Mouse (Mus musculus) embryo, embryonic 9.5 days (tissue): ENCODE results near the gene Gm49630.
"Not testable (repeated sequence)": the region's sequence is repeated elsewhere in the genome, so short reads cannot be mapped to it uniquely, and the experiment has no call there.

Experiments
- DNase-seq: peaks from one replicate; pipeline ENCODE4 v3.0.0-alpha.2; 2017; ENCODE audit errors: extremely low spot score

The Gm49630 gene

GRCm38 (mm10) chr17:7366676-7367374 lies 5.0 kb downstream of the Gm49630 start:
- DNase-seq: not testable (repeated sequence)

- not testable (repeated sequence) for DNase-seq
Observed at GRCm38 (mm10) chr17:7366265-7366664, 5.5 kb downstream of the Gm49630 start.

- DNase-seq: not testable (repeated sequence)
Observed at GRCm38 (mm10) chr17:7365615-7366014, 6.2 kb downstream of the Gm49630 start.

- not testable (repeated sequence) for DNase-seq
Observed at GRCm38 (mm10) chr17:7360749-7361465, 10.9 kb downstream of the Gm49630 start.

GRCm38 (mm10) chr17:7359806-7360205 lies 12.0 kb downstream of the Gm49630 start:
- not testable (repeated sequence) for DNase-seq

GRCm38 (mm10) chr17:7352596-7352995 lies 19.2 kb downstream of the Gm49630 start, which contains the start of gene Ttll2:
Gene Ttll2, minus strand, starts transcription at chr17:7352696.
- not testable (repeated sequence) for DNase-seq

GRCm38 (mm10) chr17:7348765-7349164 lies 23.0 kb downstream of the Gm49630 start:
- not testable (repeated sequence) for DNase-seq

GRCm38 (mm10) chr17:7337381-7337780 lies 34.4 kb downstream of the Gm49630 start:
- DNase-seq: not testable (repeated sequence)

- DNase-seq: not testable (repeated sequence)
Observed at GRCm38 (mm10) chr17:7332745-7333144, 39.0 kb downstream of the Gm49630 start.

- not testable (repeated sequence) for DNase-seq
Observed at GRCm38 (mm10) chr17:7326415-7326814, 45.4 kb downstream of the Gm49630 start.

- DNase-seq: not testable (repeated sequence)
Observed at GRCm38 (mm10) chr17:7324346-7324745, 47.4 kb downstream of the Gm49630 start, which contains the start of gene Tcp10a. Gene Tcp10a, plus strand, starts transcription at chr17:7324646.

- not testable (repeated sequence) for DNase-seq
Observed at GRCm38 (mm10) chr17:7319789-7320188, 52.0 kb downstream of the Gm49630 start.

GRCm38 (mm10) chr17:7315693-7316382 lies 55.9 kb downstream of the Gm49630 start:
- DNase-seq: not testable (repeated sequence)

- DNase-seq: not testable (repeated sequence)
Observed at GRCm38 (mm10) chr17:7306278-7307196, 65.2 kb downstream of the Gm49630 start.
